Mouse (Mus musculus) heart, embryonic 11.5 days (tissue): ENCODE results near the gene Ints14. TPM values are rescaled to one million over a fixed set of nuclear protein-coding genes. Genes with fewer than 3 reads are reported as not detected.

ENCODE experiments used
- ATAC-seq: fragments of 200-750 bp; cut with Nextera tagmentation; replicated peaks from 2 replicates; pipeline ENCODE4 v1.8.0; 2017; ENCODE audit warnings: moderate library complexity; ENCODE audit not compliant: insufficient number of reproducible peaks, low FRiP score, low TSS enrichment
- H3K27ac ChIP-seq: fragments of 300-500 bp; sonication (generic); 2 replicates; pipeline ENCODE4 v1.5.1; 2014; ENCODE audit warnings: mild to moderate bottlenecking, low read depth, low read length
- H3K27me3 ChIP-seq: fragments of 300-500 bp; sonication (generic); 2 replicates; pipeline ENCODE4 v1.6.1; 2014; ENCODE audit warnings: mild to moderate bottlenecking, low read length, mixed read lengths; ENCODE audit not compliant: control insufficient read depth, insufficient read depth
- H3K36me3 ChIP-seq: fragments of 300-500 bp; sonication (generic); 2 replicates; pipeline ENCODE4 v1.6.1; 2014; ENCODE audit warnings: mild to moderate bottlenecking, low read length, moderate library complexity, mixed read lengths; ENCODE audit not compliant: control insufficient read depth, insufficient read depth
- H3K4me1 ChIP-seq: fragments of 300-500 bp; sonication (generic); 2 replicates; pipeline ENCODE4 v1.6.1; 2014; ENCODE audit warnings: low read length; ENCODE audit not compliant: control insufficient read depth, insufficient read depth
- H3K4me2 ChIP-seq: fragments of 300-500 bp; sonication (generic); 2 replicates; pipeline ENCODE4 v1.6.1; 2014; ENCODE audit warnings: mild to moderate bottlenecking, moderate library complexity
- H3K4me3 ChIP-seq: fragments of 300-500 bp; sonication (generic); 2 replicates; pipeline ENCODE4 v1.5.1; 2014; ENCODE audit warnings: low read depth, low read length
- H3K9ac ChIP-seq: fragments of 300-500 bp; sonication (generic); 2 replicates; pipeline ENCODE4 v1.6.1; 2014; ENCODE audit warnings: mild to moderate bottlenecking, low read depth, low read length, moderate library complexity
- H3K9me3 ChIP-seq: fragments of 300-500 bp; sonication (generic); replicated peaks from 2 replicates; pipeline ENCODE4 v1.6.1; 2016; ENCODE audit warnings: low read length; ENCODE audit not compliant: control insufficient read depth
- WGBS: fragments of 180-500 bp; shearing (Covaris S2); extraction: QIAGEN DNeasy Blood & Tissue Kit; methylation state at CpG from one replicate; pipeline ENCODE4 v1.1.7; 2014; ENCODE audit not compliant: insufficient replicate concordance; 5-methylcytosine and 5-hydroxymethylcytosine counted together
- polyA plus RNA-seq: library from polyadenylated mRNA; unstranded; fragments of >200 nt; fragmentation: Nextera tagmentation; extraction: Ambion mirVana; gene quantifications from 2 replicates; pipeline ENCODE4 v1.2.1, GENCODE M21; 2014

The Ints14 gene
- polyA plus RNA-seq, 1 experiment from 2014 or later, result 50.6 TPM

DNA sequence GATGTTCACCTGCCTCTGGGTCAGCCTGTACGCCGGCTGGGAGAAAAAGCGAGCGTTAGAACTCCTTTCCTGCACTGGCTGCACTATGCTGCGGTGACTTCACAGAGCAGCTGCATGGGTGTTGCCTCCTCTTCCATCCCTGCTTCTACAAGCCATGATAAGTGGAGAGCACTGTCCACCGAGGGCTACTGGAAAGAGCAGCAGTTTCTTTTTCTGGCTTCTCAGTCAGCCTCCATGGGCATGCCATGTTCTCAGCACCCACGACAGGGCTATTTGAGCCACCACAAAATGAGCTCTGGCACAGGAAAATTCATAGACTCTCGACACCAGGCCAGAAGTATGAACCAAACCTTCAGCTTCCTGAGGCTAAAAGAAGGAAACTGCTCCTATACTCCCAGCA is 45.0 kb downstream of the Ints14 start:
- Histone ChIP-seq H3K4me2 (no peak overlapping the region), H3K4me1 (no peaks in the 10 kb centered on the region), H3K27ac (no peak overlapping the region), H3K36me3 (peaks cover 32% of the 10 kb centered on the region), H3K9ac (no peak overlapping the region), H3K9me3 (no peaks in the 10 kb centered on the region), H3K4me3 (no peak overlapping the region), H3K27me3 (no peaks in the 10 kb centered on the region)
- ATAC-seq, result no peak
- WGBS, result 91% methylated on average over 8 of the region's 8 CpGs

DNA sequence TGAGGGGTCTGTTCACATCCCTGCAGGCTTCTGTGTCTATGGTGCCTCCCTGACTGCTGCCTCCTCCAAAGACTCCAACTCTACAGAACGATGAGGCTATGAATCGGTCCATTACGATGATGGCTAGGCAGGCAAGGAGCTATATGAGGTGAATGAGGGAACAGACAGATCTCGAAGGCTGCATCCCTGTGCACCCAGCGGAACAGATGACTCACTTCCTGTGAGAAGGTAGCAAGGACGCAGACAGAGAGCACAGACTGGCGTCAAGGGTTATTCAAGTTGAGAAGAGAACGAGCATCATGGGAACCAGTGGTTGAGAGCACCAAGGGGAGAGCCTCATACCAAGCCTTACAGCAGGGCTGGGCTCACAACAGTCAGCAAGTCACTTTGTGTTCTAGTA is 49.9 kb downstream of the Ints14 start:
- WGBS, result 66% methylated on average over 8 of the region's 8 CpGs
- no peaks in the 10 kb centered on the region for H3K27me3 ChIP-seq
- H3K36me3 ChIP-seq, result peaks cover 10% of the 10 kb centered on the region
- H3K4me1 ChIP-seq, result peaks cover 3% of the 10 kb centered on the region; the same call in 1 of the 2 replicates
- H3K4me3 ChIP-seq, result no peak overlapping the region
- ATAC-seq, result no peak
- no peak overlapping the region for H3K27ac ChIP-seq
- H3K9me3 ChIP-seq, result no peaks in the 10 kb centered on the region
- H3K4me2 ChIP-seq, result no peak overlapping the region
- no peak overlapping the region for H3K9ac ChIP-seq

DNA sequence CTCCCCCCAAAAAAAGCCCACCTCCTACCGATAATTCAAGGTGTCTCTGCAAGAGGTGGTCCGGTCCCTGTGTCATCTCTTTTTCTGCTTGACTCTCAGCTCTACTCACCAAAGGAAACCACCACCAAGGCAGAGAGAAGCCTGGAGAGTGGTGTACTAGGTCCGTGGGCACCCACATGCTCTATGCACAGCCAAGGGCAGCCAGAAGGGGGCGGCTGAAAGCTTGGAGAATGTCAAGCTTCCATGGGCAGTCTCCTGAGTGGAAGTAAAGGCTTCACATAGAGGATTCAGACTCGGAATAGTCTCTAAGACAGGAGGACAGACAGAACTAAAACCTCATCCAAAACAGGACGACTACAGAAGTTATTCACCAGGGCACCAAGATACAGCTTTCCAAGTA is 50.6 kb downstream of the Ints14 start:
- 47% methylated on average over 6 of the region's 6 CpGs for WGBS
- Histone ChIP-seq H3K4me3 (no peak overlapping the region), H3K36me3 (peaks cover 6% of the 10 kb centered on the region; the same call in 1 of the 2 replicates), H3K4me2 (no peak overlapping the region), H3K9me3 (no peaks in the 10 kb centered on the region), H3K4me1 (peaks cover 9% of the 10 kb centered on the region), H3K27ac (no peak overlapping the region), H3K27me3 (no peaks in the 10 kb centered on the region), H3K9ac (no peak overlapping the region)
- ATAC-seq, result no peak

DNA sequence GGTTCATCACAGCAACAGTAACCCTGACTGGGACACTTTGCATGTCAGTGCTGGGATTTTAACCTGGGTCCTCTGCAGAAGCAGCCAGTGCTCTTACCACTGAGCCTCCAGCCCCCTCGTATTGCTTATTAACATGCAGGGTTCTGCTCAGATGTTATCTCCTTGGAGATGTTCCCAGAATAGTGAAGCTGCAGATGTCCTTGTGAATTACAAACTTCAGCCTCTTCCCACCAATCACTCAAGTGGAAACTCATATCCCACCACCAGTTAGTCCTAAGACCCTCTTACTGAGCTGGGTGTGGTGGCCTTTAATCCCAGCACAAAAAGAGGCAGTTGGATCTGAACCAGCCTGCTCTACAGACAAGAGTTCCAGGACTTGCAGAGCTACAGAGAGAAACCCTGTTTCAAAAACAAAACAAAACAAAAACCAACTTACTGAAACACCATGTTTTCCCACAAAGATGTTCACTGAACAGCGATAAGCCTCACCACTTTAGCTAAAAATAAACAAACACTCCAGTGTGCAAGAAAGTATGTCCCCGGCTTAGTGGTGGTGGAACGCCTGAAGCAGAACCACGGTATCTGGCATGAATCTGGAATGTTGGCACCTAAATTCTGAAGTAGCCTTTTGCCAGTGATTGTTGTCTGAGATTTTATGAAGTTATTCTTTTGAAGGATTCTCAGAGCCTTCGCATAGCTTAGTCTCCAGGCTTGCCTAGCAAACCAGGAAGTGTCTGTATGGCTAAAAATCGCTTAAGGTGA is 54.9 kb downstream of the Ints14 start:
- Histone ChIP-seq H3K9ac (no peak overlapping the region), H3K27me3 (no peaks in the 10 kb centered on the region), H3K9me3 (no peaks in the 10 kb centered on the region), H3K4me1 (peaks cover 28% of the 10 kb centered on the region), H3K4me3 (no peak overlapping the region), H3K4me2 (no peak overlapping the region), H3K36me3 (no peaks in the 10 kb centered on the region), H3K27ac (no peak overlapping the region)
- no peak for ATAC-seq
- WGBS, result 48% methylated on average over 7 of the region's 7 CpGs

DNA sequence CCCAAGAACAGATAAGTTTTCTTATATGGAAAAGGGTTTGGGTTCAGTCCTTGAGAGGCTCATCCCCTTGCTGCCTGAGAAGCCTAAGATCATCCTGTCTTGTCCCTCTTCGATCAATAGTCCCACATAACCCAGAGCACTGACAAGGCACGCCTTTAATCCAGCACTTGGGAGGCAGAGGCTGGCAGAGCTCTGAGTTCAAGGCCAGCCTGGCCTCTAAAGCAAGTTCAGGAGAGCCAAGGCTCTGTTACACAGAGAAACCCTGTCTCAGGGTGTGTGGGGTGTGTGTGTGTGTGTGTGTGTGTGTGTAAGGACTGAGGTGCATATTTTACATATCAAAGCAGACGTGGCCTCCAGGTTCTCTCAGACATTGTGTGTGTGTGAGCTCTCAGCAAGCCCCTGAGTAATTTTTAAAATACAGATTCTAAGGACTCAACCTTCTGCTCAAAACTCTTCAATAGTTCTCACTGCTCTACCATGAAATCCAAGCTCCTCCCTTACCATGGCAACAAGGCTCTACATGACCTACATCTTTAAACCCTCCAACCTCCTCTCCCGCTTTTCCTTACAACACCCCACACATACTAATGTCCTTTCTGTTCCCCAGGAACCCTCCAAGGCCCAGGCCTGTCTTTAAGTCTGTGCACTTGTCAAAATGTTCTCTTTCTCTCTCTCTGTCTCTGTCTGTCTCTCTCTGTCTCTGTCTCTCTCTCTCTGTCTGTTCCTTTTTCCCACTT is 55.7 kb downstream of the Ints14 start:
- Histone ChIP-seq H3K9ac (no peak overlapping the region), H3K36me3 (no peaks in the 10 kb centered on the region), H3K27ac (no peak overlapping the region), H3K4me3 (no peak overlapping the region), H3K27me3 (no peaks in the 10 kb centered on the region), H3K4me2 (no peak overlapping the region), H3K4me1 (peaks cover 29% of the 10 kb centered on the region), H3K9me3 (no peaks in the 10 kb centered on the region)
- 86% methylated on average over 4 of the region's 4 CpGs for WGBS
- ATAC-seq, result no peak

DNA sequence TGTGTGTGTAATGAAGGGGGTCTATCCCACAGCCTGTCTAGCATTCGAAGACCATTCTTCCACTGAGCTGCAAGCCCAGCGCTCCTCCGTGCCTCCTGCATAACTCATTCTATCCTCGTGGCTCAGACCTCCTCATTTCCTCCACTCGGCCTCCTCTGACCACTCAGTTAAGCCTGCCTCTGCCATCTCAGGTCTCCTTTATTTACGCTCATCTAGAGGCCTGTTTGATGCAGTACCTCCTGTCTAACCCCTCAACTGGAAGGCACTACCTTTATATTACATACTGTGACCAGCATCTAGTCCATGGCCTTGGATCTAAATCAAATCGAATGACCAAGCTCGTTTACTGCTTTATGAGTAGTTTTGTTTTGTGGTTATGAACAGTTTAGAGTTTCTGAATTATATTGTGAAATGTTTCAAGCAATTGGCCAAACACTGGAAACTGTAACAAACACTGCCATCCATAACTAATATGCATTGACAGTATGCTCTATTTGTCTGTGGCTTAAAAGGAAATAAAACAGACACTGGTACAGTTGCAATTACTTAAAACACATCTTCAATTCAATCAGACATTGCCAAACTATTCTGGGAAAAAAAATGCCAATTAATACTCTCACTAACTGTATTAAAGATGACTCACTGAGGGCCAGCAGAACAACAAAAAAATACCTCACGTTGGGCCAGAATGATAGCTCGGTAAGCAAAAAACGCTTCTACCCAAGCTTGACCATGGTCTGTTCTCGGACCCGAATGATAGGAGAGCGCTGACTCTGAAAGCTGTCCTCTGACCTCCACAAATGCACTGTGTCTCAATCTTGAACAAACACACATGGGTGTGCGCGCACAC is 56.5 kb downstream of the Ints14 start:
- H3K36me3 ChIP-seq, result no peaks in the 10 kb centered on the region
- no peaks in the 10 kb centered on the region for H3K27me3 ChIP-seq
- H3K4me3 ChIP-seq, result no peak overlapping the region
- no peak overlapping the region for H3K27ac ChIP-seq
- no peak for ATAC-seq
- H3K9me3 ChIP-seq, result no peaks in the 10 kb centered on the region
- H3K4me2 ChIP-seq, result no peak overlapping the region
- no peak overlapping the region for H3K9ac ChIP-seq
- H3K4me1 ChIP-seq, result peaks cover 32% of the 10 kb centered on the region
- 87% methylated on average over 16 of the region's 16 CpGs for WGBS

DNA sequence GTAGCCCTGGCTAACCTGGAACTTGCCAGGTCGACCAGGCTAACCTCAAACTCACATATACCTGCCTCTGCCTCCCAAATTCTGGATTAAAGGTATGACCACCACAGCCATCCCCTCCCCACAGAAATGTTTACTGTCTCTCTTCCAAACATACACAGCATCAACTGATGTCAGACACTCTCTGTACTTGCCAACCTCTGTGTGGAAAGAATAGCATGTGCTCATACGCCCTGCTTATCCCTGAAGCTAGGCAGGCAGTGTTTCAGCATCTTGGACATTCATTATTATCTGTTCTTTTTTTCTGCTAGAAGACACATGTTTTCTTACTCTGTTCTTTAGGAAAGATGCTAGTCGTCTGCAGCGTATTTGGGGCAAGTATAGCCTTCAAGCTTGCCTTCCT is 57.2 kb downstream of the Ints14 start:
- Histone ChIP-seq H3K27ac (no peak overlapping the region), H3K9ac (no peak overlapping the region), H3K9me3 (no peaks in the 10 kb centered on the region), H3K4me1 (peaks cover 38% of the 10 kb centered on the region), H3K4me2 (no peak overlapping the region), H3K4me3 (no peak overlapping the region), H3K36me3 (no peaks in the 10 kb centered on the region), H3K27me3 (no peaks in the 10 kb centered on the region)
- 85% methylated on average over 4 of the region's 4 CpGs for WGBS
- no peak for ATAC-seq

DNA sequence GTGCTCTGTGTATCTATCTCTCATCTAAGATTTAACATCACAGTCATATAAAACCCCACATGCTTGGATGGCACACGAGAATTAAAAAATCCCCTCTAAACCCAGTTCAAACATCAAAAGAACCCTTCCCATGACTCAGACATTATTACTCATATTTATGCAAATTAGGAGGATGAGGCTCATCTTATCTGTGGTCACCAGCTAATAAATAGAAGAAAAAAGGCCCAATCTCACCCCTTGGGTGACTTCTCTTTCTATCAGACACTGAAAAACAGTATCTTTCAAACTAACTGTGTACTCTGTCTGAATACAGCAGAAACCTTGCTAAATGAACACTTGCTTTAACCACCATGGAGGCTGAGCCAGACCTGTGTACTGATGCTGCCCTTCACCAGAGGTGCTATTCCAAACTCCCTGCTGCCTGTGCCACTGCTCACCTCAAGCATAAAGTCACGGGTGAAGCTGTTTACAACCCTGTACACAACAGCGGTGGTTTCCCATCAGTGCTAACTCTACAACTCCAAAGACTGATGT is 58.0 kb downstream of the Ints14 start:
- no peaks in the 10 kb centered on the region for H3K36me3 ChIP-seq
- H3K9me3 ChIP-seq, result no peaks in the 10 kb centered on the region
- WGBS, result 69% methylated on average over 3 of the region's 3 CpGs
- peaks cover 38% of the 10 kb centered on the region for H3K4me1 ChIP-seq
- H3K4me3 ChIP-seq, result no peak overlapping the region
- no peak overlapping the region for H3K27ac ChIP-seq
- ATAC-seq, result no peak
- H3K4me2 ChIP-seq, result no peak overlapping the region
- H3K27me3 ChIP-seq, result no peaks in the 10 kb centered on the region
- H3K9ac ChIP-seq, result no peak overlapping the region
